Mouse (Mus musculus): ENCODE data around the gene Rbp7.

Rbp7 gene

DNA sequence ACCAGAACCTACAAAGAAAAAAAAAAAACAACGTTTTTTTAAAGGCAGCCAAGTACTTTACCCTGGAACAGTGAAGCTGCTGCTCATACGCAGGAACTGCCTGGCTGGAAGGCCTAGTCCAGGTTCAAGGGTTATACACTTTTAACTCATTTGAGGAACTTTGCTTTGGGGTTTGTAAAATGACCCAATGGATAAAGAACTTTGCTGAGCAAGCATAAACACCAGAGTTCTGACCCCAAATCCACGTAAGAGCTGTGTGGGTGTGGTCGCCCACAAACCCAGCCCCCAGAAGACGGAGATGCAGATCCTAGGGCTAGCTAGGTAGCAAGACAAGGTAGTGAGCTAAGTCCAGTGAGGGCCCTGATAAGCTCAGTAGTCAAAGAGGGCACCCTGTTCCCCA, 47.3 kb downstream of the Rbp7 start:
- no peak for DNase-seq (ENCODE audit: low spot score)

DNA sequence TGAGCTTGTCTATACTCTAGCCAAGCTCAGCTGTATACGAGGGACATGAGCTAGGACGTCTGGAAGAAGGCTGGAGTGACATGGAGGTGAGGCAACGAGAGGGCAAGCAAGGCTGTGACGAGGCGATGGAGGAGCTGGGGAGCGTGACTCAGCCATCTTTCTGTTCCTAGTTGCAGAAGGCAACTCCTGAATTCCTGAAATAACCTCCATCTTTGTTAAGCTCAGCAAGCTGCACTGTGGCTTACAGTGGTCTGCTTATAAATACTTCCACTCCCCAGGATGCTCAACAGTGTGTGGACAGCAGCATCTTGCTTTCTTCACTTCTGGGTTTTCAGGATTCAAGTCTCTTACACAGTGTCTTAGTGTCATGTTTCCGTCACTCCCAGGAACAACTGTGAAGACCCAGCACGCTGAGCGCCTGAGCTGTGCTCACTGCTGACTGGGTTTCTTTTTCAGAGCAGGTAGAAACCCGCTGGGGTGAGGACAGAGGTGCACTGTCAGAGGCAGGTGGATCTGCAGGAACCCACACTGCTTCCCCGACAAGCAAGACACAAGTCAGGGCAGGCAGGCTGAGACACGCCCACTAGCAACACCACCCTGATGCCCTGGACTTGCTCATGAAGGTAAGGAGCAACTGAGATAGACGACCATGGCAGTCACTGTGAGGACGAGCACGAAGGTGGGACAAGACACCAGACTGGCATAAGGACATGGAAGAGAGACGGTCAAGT, 48.9 kb downstream of the Rbp7 start:
- DNase-seq (ENCODE audit: low spot score), result no peak

DNA sequence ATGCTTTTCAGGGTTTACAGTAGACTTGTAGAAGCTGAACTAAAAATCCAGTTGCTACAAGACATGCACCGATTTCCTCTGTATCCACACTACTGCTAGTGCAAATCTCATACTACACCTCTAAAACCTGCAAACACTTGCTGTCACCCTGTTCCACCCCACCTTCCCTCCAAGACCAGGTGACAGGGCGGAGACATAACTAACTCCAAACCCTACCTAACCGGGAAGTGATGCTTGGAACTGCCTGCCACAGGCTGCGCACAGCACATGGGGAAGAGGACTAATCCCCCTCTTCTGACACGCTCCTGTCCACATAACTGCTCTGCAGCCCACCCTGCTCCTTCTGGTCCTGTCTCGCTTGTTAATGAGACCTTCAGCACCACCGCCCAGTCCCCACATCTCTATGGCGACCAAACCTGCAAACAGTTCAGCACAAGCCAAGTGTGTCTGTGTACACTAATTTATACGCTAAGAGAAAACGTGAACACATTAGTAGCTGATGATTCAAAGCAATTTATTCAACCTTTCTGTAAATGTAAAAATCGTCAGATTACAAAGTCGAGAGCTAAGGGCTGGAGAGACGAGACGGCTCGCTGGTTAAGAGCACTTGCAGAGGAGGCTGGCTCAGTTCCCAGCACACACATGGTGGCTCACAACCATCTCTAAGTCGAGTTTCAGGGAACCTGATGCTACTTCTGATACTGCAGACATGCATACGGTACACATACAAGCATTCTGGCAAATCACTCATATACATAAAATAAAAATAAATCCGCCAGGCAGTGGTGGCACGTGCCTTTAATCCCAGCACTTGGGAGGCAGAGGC, 49.9 kb downstream of the Rbp7 start:
- no peak for DNase-seq (ENCODE audit: low spot score)

DNA sequence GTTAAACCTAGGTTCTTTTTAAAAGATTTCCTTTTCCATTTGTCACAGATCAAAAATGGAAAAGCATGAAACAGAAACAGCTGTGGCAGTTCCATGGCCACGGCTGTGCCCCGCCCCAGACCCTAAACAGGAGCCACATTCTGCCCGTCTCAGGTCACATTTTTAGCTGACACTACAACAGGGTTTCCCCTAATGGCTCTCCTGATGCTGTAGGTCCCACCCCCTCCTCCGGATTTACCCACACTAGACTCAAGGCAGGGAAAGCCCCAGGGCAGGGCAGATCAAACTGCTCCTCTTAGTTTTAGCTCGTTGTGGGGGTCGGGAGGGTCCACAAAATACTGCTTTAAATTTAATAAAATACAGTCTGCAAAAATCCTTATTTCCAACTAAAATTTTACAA, 51.7 kb downstream of the Rbp7 start:
- no peak for DNase-seq (ENCODE audit: low spot score)

DNA sequence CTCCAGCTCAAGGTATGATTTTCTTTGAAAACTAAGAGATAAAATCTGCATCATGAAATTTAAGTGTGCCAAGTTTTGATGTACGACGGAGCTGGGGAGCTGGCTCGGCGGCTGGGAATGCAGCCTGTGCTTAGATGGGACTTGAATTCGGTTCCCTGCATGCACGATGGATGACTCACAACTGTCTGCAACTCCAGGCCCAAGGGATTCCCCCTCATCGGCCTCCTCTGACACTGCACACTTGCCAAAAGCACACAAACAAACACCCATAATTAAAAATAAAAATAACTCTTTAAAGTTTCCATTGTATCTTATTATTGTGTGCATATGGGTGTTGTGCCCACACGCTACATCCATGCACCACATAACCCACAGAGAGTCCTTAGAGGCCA, 53.2 kb downstream of the Rbp7 start:
- no peak for DNase-seq (ENCODE audit: low spot score)

DNA sequence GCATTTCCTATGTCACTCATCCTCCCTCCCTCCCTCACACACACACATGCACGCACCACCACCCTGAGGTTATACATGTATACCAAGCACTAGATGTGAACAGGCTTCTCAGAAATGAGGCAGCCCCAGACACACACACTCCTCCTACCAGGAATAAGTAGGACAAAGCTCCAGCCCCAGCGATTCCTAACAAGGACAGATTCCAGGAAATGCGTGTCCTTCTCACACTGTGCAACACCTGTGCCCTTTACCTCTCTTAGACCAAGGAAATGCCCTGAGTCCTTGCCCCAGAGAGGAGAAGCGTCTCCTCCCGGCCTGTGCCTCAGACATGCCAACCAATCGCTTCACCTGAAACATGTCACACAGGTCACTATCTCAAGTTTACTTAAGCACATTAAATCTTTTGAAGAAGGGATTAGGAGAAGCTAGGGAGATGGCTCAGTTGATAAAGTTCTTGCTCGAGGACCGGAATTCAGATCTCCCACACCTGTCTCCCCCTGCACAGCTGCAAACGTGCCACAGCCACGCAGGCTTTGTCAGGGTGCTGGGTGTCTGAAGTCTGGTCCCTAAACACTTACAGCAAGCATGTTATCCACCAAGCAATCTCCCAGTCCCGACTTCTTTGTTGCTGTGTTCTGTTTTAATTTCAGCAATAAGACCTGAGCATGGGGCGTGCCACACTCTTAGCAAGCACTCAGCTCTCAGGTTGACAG, 53.7 kb downstream of the Rbp7 start:
- no peak for DNase-seq (ENCODE audit: low spot score)
